Mouse (Mus musculus) lung, postnatal 25 days (tissue): ENCODE results near the gene Gm45837.

Experiments
- DNase-seq: peaks from one replicate; pipeline ENCODE4 v3.0.0; 2022; ENCODE audit warnings: low spot score

Gene Gm45837

GRCm38 (mm10) chr7:101443093-101443492 lies 32.4 kb downstream of the Gm45837 start:
- no peak for DNase-seq

- DNase-seq = no peak
Measured at GRCm38 (mm10) chr7:101444211-101444610, 33.5 kb downstream of the Gm45837 start.

GRCm38 (mm10) chr7:101449855-101450254 lies 39.2 kb downstream of the Gm45837 start:
- no peak for DNase-seq

- DNase-seq = peak; percentile 83
Measured at GRCm38 (mm10) chr7:101450422-101451401, 40.0 kb downstream of the Gm45837 start.

- DNase-seq = no peak
Measured at GRCm38 (mm10) chr7:101452669-101453068, 42.0 kb downstream of the Gm45837 start.

- DNase-seq = no peak
Measured at GRCm38 (mm10) chr7:101453296-101453695, 42.6 kb downstream of the Gm45837 start.

GRCm38 (mm10) chr7:101453725-101454124 lies 43.0 kb downstream of the Gm45837 start:
- no peak for DNase-seq

GRCm38 (mm10) chr7:101454479-101454878 lies 43.8 kb downstream of the Gm45837 start:
- DNase-seq = no peak

- DNase-seq = no peak
Measured at GRCm38 (mm10) chr7:101455141-101455540, 44.5 kb downstream of the Gm45837 start.

GRCm38 (mm10) chr7:101456318-101456717 lies 45.6 kb downstream of the Gm45837 start:
- DNase-seq = no peak

- no peak for DNase-seq
Measured at GRCm38 (mm10) chr7:101456789-101457188, 46.1 kb downstream of the Gm45837 start.

- no peak for DNase-seq
Measured at GRCm38 (mm10) chr7:101457283-101457682, 46.6 kb downstream of the Gm45837 start.

GRCm38 (mm10) chr7:101457801-101458200 lies 47.1 kb downstream of the Gm45837 start:
- no peak for DNase-seq

GRCm38 (mm10) chr7:101458278-101458781 lies 47.6 kb downstream of the Gm45837 start:
- no peak for DNase-seq

- DNase-seq = no peak
Measured at GRCm38 (mm10) chr7:101459305-101459813, 48.7 kb downstream of the Gm45837 start.

GRCm38 (mm10) chr7:101459923-101460607 lies 49.4 kb downstream of the Gm45837 start:
- no peak for DNase-seq

- DNase-seq = no peak
Measured at GRCm38 (mm10) chr7:101460608-101460957, 49.9 kb downstream of the Gm45837 start.

GRCm38 (mm10) chr7:101461571-101461970 lies 50.9 kb downstream of the Gm45837 start:
- no peak for DNase-seq

- DNase-seq = no peak
Measured at GRCm38 (mm10) chr7:101462327-101463068, 51.8 kb downstream of the Gm45837 start.

GRCm38 (mm10) chr7:101463665-101464271 lies 53.1 kb downstream of the Gm45837 start:
- DNase-seq = no peak

GRCm38 (mm10) chr7:101464927-101465326 lies 54.2 kb downstream of the Gm45837 start:
- DNase-seq = no peak
